Mouse (Mus musculus) cerebellum, postnatal 10 days (tissue): ENCODE data around the gene Rxfp4.

Source experiments
- DNase-seq, 2 experiments: peaks; one replicate each; pipeline ENCODE4 v3.0.0; 2021; ENCODE audit warnings: mixed read lengths in 2 of 2

The Rxfp4 gene

GRCm38 (mm10) chr3:88652846-88653515 lies at the start of gene Rxfp4:
Gene Rxfp4, minus strand, starts transcription at chr3:88653142.
- no peak for DNase-seq

- DNase-seq, result no peak
These were observed 48.3 kb upstream of the Rxfp4 start for GRCm38 (mm10) chr3:88701222-88701621.

- no peak for DNase-seq
These were observed 47.3 kb upstream of the Rxfp4 start for GRCm38 (mm10) chr3:88700247-88700646.

DNA sequence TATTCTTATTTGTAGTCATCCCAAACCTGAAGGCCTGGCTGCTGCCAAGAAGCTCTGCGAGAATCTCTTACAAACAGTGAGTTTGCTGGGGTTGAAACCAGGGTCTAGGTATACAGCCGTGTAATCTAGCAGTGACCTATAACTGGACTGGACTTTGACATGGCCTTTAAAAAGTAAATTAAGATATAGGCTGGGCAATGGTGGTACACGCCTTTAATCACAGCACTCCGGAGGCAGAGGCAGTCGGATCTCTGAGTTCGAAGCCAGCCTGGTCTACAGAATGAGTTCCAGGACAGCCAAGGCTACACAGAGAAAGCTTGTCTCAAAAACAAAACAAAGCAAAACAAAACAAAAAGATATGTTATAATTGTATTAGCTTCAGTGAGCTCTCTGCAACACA lies 45.9 kb upstream of the Rxfp4 start:
- no peak for DNase-seq

GRCm38 (mm10) chr3:88698051-88698450 lies 45.1 kb upstream of the Rxfp4 start:
- DNase-seq, result no peak

GRCm38 (mm10) chr3:88695545-88695944 lies 42.6 kb upstream of the Rxfp4 start:
- no peak for DNase-seq

- DNase-seq, result no peak
These were observed 36.1 kb upstream of the Rxfp4 start for GRCm38 (mm10) chr3:88689079-88689478.

DNA sequence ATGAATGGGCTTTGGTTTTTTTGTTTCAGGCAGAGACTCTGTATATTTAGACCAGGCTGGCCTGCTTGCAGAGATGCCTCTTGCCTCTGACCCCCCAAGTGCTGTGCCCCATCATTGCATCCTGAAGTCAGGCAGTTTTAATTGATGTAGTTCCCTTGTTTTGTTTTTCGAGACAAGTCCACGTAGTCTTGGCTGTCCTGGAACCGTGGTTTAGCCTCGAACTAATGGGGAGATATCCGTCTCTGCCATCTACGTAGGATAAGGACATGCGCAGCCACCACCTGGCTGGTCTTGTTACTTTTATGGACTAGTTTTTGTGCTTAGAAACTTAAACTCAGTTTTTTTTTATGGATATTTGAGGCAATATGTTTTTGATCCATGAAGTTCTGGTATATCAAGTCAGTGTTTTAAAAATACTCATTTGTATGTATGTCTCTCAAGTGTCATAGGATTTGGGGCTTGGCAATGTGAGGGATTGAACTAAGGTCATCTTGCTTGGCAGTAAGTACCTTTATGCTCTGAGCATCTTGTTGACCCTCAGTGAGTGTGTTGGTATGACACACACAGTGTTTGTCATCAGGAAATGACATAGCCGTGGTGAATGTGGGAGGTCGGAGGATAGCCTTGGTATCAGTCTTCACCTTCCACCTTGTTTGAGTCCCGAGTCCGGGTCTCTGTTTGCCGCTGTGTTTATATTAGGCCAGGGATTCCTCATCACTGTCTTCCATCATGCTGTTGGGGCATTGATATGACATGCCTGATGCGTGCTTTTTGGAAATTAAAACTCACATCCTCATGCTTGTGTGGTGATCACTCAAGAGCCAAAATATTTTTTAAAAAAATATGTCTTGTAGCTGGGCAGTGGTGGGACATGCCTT lies 34.0 kb upstream of the Rxfp4 start:
- no peak for DNase-seq

DNA sequence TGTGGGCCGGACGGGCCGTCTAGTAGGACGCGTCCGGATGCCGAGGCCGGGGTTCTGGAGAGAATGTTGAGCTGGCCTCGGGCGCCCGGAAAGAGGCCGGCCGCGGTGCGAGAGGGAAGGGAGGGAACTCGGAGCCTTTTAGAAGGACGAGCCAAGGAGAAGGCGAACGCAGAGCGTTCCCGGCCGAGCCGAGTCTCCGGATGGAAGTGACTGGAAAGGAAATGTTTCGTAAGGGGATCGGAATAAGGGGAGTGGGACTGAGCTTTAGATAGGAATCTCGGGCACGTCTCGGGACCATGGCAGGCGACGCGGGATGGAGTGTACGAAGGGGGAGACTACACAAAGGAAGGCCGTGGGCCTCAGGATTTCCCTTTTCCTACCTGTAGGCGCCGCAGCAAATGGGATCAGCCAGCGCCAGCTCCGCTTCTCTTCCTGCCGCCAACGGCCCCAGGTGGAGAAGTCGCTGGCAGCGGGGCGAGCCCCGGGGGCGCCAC lies 33.1 kb upstream of the Rxfp4 start:
- DNase-seq, result peak; percentile 76 to 77

GRCm38 (mm10) chr3:88684980-88685941 lies 32.3 kb upstream of the Rxfp4 start, which contains the start of gene Khdc4:
Gene Khdc4, plus strand, starts transcription at chr3:88685803.
- DNase-seq, result peak; percentile 96 to 98

DNA sequence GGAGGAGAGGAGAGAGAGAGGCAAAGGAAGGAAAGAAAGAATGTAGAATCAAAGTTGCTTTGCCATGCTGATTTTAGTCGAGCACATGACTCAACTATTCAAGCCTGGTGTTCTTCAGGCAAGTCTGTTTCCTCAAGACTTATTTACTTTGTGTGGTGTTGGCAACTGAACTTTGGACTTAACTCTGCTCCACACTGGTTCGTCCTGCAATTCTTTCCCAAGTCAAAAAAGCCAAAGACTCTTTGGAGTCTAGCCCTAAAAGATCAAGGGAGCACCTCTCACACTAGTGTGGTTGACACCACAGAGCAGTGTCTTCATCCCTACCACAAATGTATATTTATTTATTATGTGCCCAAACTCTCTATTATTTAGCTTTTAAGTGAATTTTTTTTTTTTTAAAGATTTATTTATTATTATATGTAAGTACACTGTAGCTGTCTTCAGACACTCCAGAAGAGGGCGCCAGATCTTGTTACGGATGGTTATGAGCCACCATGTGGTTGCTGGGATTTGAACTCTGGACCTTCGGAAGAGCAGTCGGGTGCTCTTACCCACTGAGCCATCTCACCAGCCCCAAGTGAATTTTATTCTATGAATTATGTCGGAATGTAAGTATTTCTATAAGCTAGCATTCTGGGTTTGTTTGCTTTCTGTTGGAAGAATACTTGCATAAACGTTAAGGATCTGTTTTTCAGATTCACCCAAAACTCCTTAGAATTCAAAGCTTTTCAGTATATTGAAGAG lies 31.5 kb upstream of the Rxfp4 start:
- no peak for DNase-seq

GRCm38 (mm10) chr3:88683814-88684213 lies 30.9 kb upstream of the Rxfp4 start:
- DNase-seq, result no peak

DNA sequence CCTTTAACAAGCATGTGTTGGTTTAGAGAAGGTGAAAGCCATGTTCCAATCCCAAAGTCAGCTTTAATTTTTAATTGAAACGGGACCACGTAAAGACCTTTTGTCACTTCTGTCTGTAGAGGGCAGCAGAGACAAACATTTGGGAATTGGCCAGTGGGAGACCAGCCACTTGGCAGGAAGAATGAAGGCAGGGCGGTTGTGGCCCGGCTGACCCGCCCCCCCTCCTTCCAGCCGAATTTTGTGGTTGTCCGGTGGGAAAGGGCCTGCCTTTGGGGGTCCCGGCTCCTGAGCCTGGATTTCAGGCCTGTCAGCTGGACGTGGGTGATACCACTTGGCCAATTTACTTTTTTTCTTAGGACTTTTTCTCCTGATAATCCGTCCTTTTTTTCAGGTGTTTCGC lies 24.5 kb upstream of the Rxfp4 start:
- DNase-seq, result peak; percentile 90 to 94

DNA sequence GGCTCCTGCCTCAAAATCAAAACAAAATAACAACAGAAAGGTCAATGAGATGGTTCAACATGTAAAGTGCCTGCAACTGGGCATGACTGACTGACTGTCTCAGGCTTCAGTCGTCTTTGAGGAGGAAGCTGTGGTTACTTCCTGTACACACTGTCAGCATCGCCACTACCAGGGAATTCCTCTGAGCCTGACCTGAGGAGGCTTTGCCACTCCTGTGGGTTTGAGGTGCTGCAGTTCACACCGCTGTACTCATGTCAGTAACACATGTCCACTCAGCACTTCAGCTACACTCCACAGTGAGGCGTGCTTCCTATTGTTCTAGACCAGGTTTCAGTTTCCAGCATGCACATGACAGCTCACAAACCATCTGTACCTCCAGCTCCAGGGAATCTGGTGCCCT lies 11.2 kb upstream of the Rxfp4 start:
- DNase-seq, result no peak

DNA sequence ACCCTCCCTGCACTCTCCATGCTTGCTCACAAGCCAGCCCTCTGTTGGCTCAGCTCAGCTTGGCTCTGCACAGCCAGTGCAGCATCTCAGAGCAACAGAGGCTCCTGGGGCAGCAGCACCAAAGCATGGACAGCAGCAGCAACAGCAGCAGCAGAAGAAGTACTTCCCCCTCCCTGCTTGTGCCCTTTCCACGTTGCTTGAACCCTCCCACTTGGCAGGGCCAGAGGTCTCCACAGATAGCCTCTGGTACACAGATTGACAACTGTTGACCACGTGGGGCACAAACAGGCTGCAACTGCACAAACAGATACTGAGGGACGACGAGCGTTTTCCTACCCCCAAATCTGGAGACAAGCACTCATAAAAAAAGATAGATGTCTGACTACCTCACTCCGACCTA lies 6.9 kb upstream of the Rxfp4 start:
- DNase-seq, result no peak

- no peak for DNase-seq
These were observed 5.6 kb upstream of the Rxfp4 start for GRCm38 (mm10) chr3:88658441-88659127.

DNA sequence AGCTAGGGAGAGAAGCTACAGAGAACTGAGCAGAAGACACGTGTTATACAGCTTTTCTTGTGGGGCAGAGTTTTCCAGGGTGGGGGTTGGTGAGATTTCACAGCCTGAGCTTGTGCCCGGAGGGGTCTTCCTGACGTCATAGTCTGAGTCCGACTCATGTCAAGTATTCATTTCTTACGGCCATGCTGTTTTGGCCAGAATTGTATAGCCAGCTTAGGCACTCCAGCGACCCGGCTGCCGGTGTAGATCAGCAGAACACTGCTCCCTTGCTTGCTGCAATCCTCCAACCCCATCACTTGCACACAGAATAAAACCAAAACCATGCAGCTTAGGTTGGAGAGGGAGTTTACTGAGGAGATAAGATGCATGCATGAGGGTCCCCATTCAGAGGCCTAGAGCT lies 2.7 kb upstream of the Rxfp4 start:
- DNase-seq, result no peak

DNA sequence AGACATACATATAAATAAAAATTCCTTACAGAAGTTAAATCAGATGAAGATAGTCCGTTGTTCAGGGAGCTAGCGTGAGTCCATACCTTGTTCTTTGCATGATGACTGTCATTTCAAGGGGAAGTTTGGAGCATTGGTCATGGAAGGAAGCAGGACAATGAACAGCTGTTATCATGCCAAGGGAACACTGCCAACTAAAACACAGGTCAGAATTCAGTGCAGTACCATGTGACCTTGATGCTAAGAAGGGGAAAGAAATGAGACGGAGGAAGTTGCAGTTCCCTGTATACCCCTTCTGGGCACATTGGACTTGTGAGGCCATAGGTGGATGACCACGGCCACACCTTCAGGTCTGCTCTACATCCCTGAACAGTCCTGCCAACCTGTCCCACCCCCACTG lies 1.7 kb upstream of the Rxfp4 start:
- DNase-seq, result peak in 1 of 2 experiments; percentile 3

DNA sequence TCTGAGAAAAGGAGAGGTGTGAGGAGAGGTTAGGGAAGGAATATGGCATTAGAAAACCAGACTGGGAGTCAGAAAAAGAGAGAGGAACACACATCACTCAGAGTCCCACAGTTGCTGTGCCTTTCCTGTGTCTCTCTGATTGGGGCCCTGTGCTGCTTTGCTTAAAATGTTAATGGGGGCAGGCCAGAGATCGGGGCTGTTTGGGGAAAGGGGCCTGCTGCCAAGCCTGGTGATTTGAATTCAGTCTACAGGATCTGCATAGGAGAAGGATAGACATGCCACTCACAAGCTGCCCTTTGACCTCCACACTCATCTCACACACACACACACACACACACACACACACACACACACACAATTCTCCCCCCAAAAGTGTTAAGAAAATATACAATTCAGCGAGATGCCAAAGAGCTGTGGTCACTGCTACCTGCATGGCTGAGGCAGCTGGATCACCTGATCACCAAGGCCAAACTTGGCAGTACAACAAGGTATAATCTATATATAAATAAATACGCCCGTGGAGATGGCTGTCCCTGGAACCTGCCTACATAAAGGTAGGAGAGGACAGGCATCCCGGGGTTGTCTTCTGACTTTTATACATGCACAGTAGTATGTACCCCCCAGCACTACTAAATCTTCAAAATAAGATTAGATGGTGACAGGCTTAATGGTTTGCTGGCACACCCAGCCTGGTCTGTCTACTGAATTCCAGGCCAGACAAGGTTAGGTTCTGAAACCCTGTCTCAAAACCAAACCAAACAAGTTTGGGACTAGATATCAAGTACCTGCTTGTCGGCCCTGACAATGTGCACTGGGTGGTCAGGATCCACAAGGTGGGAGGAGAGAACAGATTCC lies 801 bp upstream of the Rxfp4 start:
- DNase-seq, result no peak
